Mouse (Mus musculus) megakaryocyte, embryonic 14.5 days (primary cell): Measurements from ENCODE around the gene Fnbp1l. TPM values are rescaled to one million over a fixed set of nuclear protein-coding genes. Genes with fewer than 3 reads are reported as not detected.

ENCODE experiments used
- H3K27me3 ChIP-seq: replicated peaks from 2 replicates; pipeline ENCODE3; 2012; ENCODE audit warnings: inconsistent platforms
- H3K36me3 ChIP-seq: replicated peaks from 2 replicates; pipeline ENCODE3; 2012; ENCODE audit warnings: low read length, inconsistent platforms, mixed read lengths
- H3K4me1 ChIP-seq: 2 replicates; pipeline ENCODE4 v1.6.1; 2012; ENCODE audit warnings: inconsistent platforms
- H3K4me3 ChIP-seq: replicated peaks from 2 replicates; pipeline ENCODE3; 2012; ENCODE audit warnings: moderate library complexity, mild to moderate bottlenecking, inconsistent platforms
- H3K9me3 ChIP-seq: 2 replicates; pipeline ENCODE4 v1.6.1; 2012; ENCODE audit warnings: inconsistent platforms
- FLI1 ChIP-seq: IDR thresholded peaks from 2 replicates; pipeline ENCODE4 v1.6.1; 2012; ENCODE audit warnings: low read length, inconsistent platforms, mixed read lengths
- GATA1 ChIP-seq: IDR thresholded peaks from 3 replicates; pipeline ENCODE4 v1.6.1; 2012; ENCODE audit warnings: mixed read lengths, low read length, inconsistent platforms, borderline replicate concordance
- polyA plus RNA-seq: library from polyadenylated mRNA; stranded (reverse); fragments of >175 nt; gene quantifications from 2 replicates; pipeline ENCODE4 v1.2.3, GENCODE M21; 2012; ENCODE audit warnings: low replicate concordance; ENCODE audit not compliant: insufficient read depth

The Fnbp1l gene
- polyA plus RNA-seq, 1 experiment, result 0.22 TPM

- H3K9me3 ChIP-seq, result no peaks in the 10 kb centered on the region
- H3K4me3 ChIP-seq, result no peak overlapping the region
- TF ChIP-seq FLI1, result no peak
- TF ChIP-seq GATA1, result no peak
- no peaks in the 10 kb centered on the region for H3K27me3 ChIP-seq
- peaks cover 46% of the 10 kb centered on the region for H3K36me3 ChIP-seq
- H3K4me1 ChIP-seq, result peaks cover 28% of the 10 kb centered on the region
Measured at GRCm38 (mm10) chr3:122538851-122539250, 80.7 kb downstream of the Fnbp1l start.

GRCm38 (mm10) chr3:122535938-122536703, 83.4 kb downstream of the Fnbp1l start:
- Histone ChIP-seq H3K4me1 (peaks cover 19% of the 10 kb centered on the region), H3K27me3 (peaks cover 1% of the 10 kb centered on the region), H3K4me3 (no peak overlapping the region), H3K9me3 (no peaks in the 10 kb centered on the region), H3K36me3 (peaks cover 29% of the 10 kb centered on the region)
- TF ChIP-seq FLI1, result no peak
- TF ChIP-seq GATA1, result no peak

GRCm38 (mm10) chr3:122528477-122528876, 91.0 kb downstream of the Fnbp1l start:
- TF ChIP-seq FLI1, result no peak
- no peak for TF ChIP-seq GATA1
- no peaks in the 10 kb centered on the region for H3K36me3 ChIP-seq

GRCm38 (mm10) chr3:122521294-122521693, 98.2 kb downstream of the Fnbp1l start:
- no peaks in the 10 kb centered on the region for H3K27me3 ChIP-seq
- no peaks in the 10 kb centered on the region for H3K9me3 ChIP-seq
- H3K4me3 ChIP-seq, result no peak overlapping the region
- H3K4me1 ChIP-seq, result peaks cover 72% of the 10 kb centered on the region
- H3K36me3 ChIP-seq, result peaks cover 4% of the 10 kb centered on the region
- TF ChIP-seq FLI1, result no peak
- TF ChIP-seq GATA1, result no peak

More at GRCm38 (mm10) chr3:122528477-122528876, 91.0 kb downstream of the Fnbp1l start:
- Histone ChIP-seq H3K4me3 (no peak overlapping the region), H3K4me1 (peaks cover 11% of the 10 kb centered on the region), H3K9me3 (no peaks in the 10 kb centered on the region), H3K27me3 (peaks cover 1% of the 10 kb centered on the region)

- Histone ChIP-seq H3K9me3 (no peaks in the 10 kb centered on the region), H3K4me3 (peak overlapping the region; percentile 28), H3K36me3 (peaks cover 4% of the 10 kb centered on the region), H3K27me3 (no peaks in the 10 kb centered on the region), H3K4me1 (peaks cover 77% of the 10 kb centered on the region)
- no peak for TF ChIP-seq FLI1
- TF ChIP-seq GATA1, result no peak
Measured at GRCm38 (mm10) chr3:122520875-122521274, 98.6 kb downstream of the Fnbp1l start.

DNA sequence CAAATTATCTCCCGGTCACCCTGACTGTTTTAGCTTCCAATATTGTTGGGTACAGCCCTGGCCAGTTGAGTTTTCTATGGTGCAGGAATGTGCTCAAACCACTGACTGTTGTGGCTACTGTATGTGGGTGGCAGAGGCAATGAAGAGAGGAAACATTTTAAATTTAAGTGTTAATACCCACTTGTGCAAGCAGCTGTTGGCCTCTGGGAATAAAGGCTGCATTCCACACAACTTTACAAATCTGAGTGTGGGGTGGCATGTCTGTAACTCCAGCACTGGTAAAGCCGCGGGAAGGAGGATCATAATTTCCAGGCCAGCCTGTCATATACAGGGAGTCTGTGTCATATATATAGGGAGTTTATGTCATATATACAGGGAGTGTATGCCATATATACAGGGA, 99.2 kb downstream of the Fnbp1l start:
- peaks cover 4% of the 10 kb centered on the region for H3K36me3 ChIP-seq
- H3K4me3 ChIP-seq, result no peak overlapping the region
- no peak for TF ChIP-seq GATA1
- no peak for TF ChIP-seq FLI1
- peaks cover 80% of the 10 kb centered on the region for H3K4me1 ChIP-seq
- H3K9me3 ChIP-seq, result no peaks in the 10 kb centered on the region
- H3K27me3 ChIP-seq, result no peaks in the 10 kb centered on the region

- H3K4me1 ChIP-seq, result peaks cover 82% of the 10 kb centered on the region
- TF ChIP-seq GATA1 (no peak), FLI1 (no peak)
- peaks cover 4% of the 10 kb centered on the region for H3K36me3 ChIP-seq
- H3K4me3 ChIP-seq, result peak overlapping the region; percentile 21
- no peaks in the 10 kb centered on the region for H3K27me3 ChIP-seq
- no peaks in the 10 kb centered on the region for H3K9me3 ChIP-seq
Measured at GRCm38 (mm10) chr3:122519082-122519481, 100.4 kb downstream of the Fnbp1l start.

GRCm38 (mm10) chr3:122518231-122518736, 101.2 kb downstream of the Fnbp1l start:
- no peak for TF ChIP-seq FLI1
- TF ChIP-seq GATA1, result no peak
- Histone ChIP-seq H3K4me1 (peaks cover 83% of the 10 kb centered on the region), H3K9me3 (no peaks in the 10 kb centered on the region), H3K4me3 (no peak overlapping the region), H3K27me3 (no peaks in the 10 kb centered on the region), H3K36me3 (peaks cover 4% of the 10 kb centered on the region)

DNA sequence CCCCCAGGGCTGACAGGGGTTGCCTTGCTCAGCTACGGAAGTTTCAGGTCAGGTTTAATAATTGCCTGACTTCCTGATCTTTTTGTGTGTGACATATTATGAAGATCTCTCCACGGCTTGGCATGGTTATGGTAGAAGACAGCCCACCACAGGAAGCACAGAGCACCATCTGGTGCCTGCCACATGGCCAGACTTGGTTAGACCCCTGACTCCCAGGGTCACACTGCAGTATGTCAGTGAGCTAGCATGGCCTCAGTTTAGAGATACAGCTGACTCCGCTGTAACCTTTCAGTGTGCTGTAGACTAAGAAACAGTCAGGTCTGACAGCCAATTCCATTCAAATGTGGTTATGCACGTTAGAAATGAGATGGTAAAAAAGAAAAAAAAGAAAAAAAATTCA, 101.8 kb downstream of the Fnbp1l start:
- Histone ChIP-seq H3K27me3 (peaks cover 3% of the 10 kb centered on the region), H3K4me3 (no peak overlapping the region), H3K36me3 (no peaks in the 10 kb centered on the region), H3K9me3 (no peaks in the 10 kb centered on the region), H3K4me1 (peaks cover 83% of the 10 kb centered on the region)
- TF ChIP-seq FLI1 (no peak), GATA1 (no peak)

- no peak for TF ChIP-seq FLI1
- TF ChIP-seq GATA1, result no peak
- no peak overlapping the region for H3K4me3 ChIP-seq
- peaks cover 2% of the 10 kb centered on the region for H3K36me3 ChIP-seq
- peaks cover 8% of the 10 kb centered on the region for H3K27me3 ChIP-seq
- H3K4me1 ChIP-seq, result peaks cover 83% of the 10 kb centered on the region
- no peaks in the 10 kb centered on the region for H3K9me3 ChIP-seq
Measured at GRCm38 (mm10) chr3:122516327-122516695, 103.2 kb downstream of the Fnbp1l start.
